Mouse (Mus musculus) brain, embryonic 14.5 days (tissue): ENCODE measurements at regions not wholly inside any gene's neighbourhood (a gene's known extent, or its start where the extent isn't known, plus 50 kb on each side); places are given as distances from the start of the nearest gene placed in this dataset.

Experiments used
- CTCF ChIP-seq: fragments of 200-500 bp; IDR thresholded peaks from 2 replicates; pipeline ENCODE4 v1.5.1; 2012; ENCODE audit warnings: inconsistent platforms, mild to moderate bottlenecking, moderate library complexity, borderline replicate concordance; ENCODE audit not compliant: insufficient read depth, insufficient read length; ENCODE audit errors: extremely low read depth
- POLR2A ChIP-seq: fragments of 200-500 bp; IDR thresholded peaks from 2 replicates; pipeline ENCODE4 v1.6.1; 2012; ENCODE audit warnings: mild to moderate bottlenecking, inconsistent platforms, borderline replicate concordance; ENCODE audit not compliant: poor library complexity, insufficient read depth, insufficient read length, severe bottlenecking; ENCODE audit errors: extremely low read depth

- no peak for TF ChIP-seq CTCF
- TF ChIP-seq POLR2A = no peak
These were observed 111.7 kb downstream of the Ero1lb start for GRCm38 (mm10) chr13:12677372-12677771.
